In genomic region chr11:99463155-99463554, GRCm38 (mm10) we compare ENCODE assay signal across 10 mouse cellular contexts. TPM values are rescaled to one million over a fixed set of nuclear protein-coding genes. Genes with fewer than 3 reads are reported as not detected.
DNase-seq lines count a peak whose midpoint lies in the region; ATAC-seq lines count a peak whose summit lies in the region.
"Had no signal": no experiment of that assay in that cellular context is flagged by ENCODE, and none has a peak within 500 bp of the region (broad histone marks: within the 10 kb centered on the region; RNA-seq: fewer than 3 reads in every experiment).

No protein-coding gene starts in this region.

- no peaks in the 10 kb centered on the region for H3K4me1 ChIP-seq in embryonic facial prominence, embryonic 11.5 days (ENCODE audit: control insufficient read depth, insufficient read depth, low read length)
- H3K4me1 ChIP-seq in limb, embryonic 10.5 days, result 0 out of 2 replicates have a peak, but pooled peaks cover 5% of the 10 kb centered on the region
- H3K4me1 ChIP-seq: hindbrain, embryonic 15.5 days had no signal

- H3K27ac ChIP-seq in embryonic facial prominence, embryonic 11.5 days (replicated peaks; ENCODE audit: low read depth, low read length), result no peak overlapping the region
- no peak overlapping the region for H3K27ac ChIP-seq in limb, embryonic 10.5 days
- H3K27ac ChIP-seq: hindbrain, embryonic 15.5 days had no signal

- WGBS in embryonic facial prominence, embryonic 11.5 days, result 12% methylated on average over 8 of the region's 8 CpGs
- WGBS in limb, embryonic 10.5 days, result 17% methylated on average over 8 of the region's 8 CpGs

- no peaks in the 10 kb centered on the region for H3K27me3 ChIP-seq in embryonic facial prominence, embryonic 11.5 days (ENCODE audit: control insufficient read depth, insufficient read depth, low read length)
- 0 out of 2 replicates have a peak, but pooled peaks cover 6% of the 10 kb centered on the region for H3K27me3 ChIP-seq in limb, embryonic 10.5 days (ENCODE audit: low read depth, poor library complexity, severe bottlenecking)
- H3K27me3 ChIP-seq: hindbrain, embryonic 15.5 days had no signal

- no peaks in the 10 kb centered on the region for H3K36me3 ChIP-seq in embryonic facial prominence, embryonic 11.5 days (replicated peaks; ENCODE audit: control insufficient read depth, insufficient read depth, low read depth, low read length)
- no peaks in the 10 kb centered on the region for H3K36me3 ChIP-seq in limb, embryonic 10.5 days
- H3K36me3 ChIP-seq: hindbrain, embryonic 15.5 days had no signal

- no peak overlapping the region for H3K4me2 ChIP-seq in embryonic facial prominence, embryonic 11.5 days (ENCODE audit: low read depth, low read length)
- H3K4me2 ChIP-seq: hindbrain, embryonic 15.5 days had no signal

- peak; percentile 5 for DNase-seq in spleen, adult 12 weeks (ENCODE audit: low spot score)
- DNase-seq in spleen, postnatal 36 days (ENCODE audit: low spot score in 2 of 2), result no peak
- peak; percentile 75 for DNase-seq in adrenal gland, postnatal 14 days
- peak; percentile 82 for DNase-seq in embryonic facial prominence, embryonic 11.5 days (ENCODE audit: low spot score)
- peak; percentile 70 for DNase-seq in induced T-regulatory cell, adult 2 months (ENCODE audit: low read depth)
- peak; percentile 73 for DNase-seq in limb, embryonic 10.5 days (ENCODE audit: low spot score)
- DNase-seq in right cerebral cortex, adult 18-20 months, result peak; percentile 67

- no peak overlapping the region for H3K4me3 ChIP-seq in embryonic facial prominence, embryonic 11.5 days (ENCODE audit: low read depth, low read length)
- H3K4me3 ChIP-seq in limb, embryonic 10.5 days, result no peak overlapping the region
- H3K4me3 ChIP-seq: hindbrain, embryonic 15.5 days had no signal

- H3K9ac ChIP-seq in embryonic facial prominence, embryonic 11.5 days (replicated peaks; ENCODE audit: low read length), result no peak overlapping the region
- H3K9ac ChIP-seq: hindbrain, embryonic 15.5 days had no signal

- no peaks in the 10 kb centered on the region for H3K9me3 ChIP-seq in embryonic facial prominence, embryonic 11.5 days (replicated peaks; ENCODE audit: control insufficient read depth, low read length)
- H3K9me3 ChIP-seq in limb, embryonic 10.5 days (replicated peaks), result no peaks in the 10 kb centered on the region
- H3K9me3 ChIP-seq: hindbrain, embryonic 15.5 days had no signal

- ATAC-seq in embryonic facial prominence, embryonic 11.5 days (replicated peaks; ENCODE audit: insufficient number of reproducible peaks, low FRiP score, low TSS enrichment, low read depth), result no peak
- no peak for ATAC-seq in activated CD4-positive, CD25-positive, alpha-beta regulatory T cell, adult 4 months

RNA-seq across cellular contexts. Expression of gene Krt20, which starts 25.2 kb away (rescaled TPM):
- total RNA-seq in adrenal gland, postnatal 14 days (2021), result 0.30 and 0.96 TPM in 2 replicates
- polyA plus RNA-seq in embryonic facial prominence, embryonic 11.5 days (2014; fragmentation: Nextera tagmentation; extraction: Ambion mirVana), result 0.17 and 0.53 TPM in 2 replicates
- 0.26 and 0.59 TPM in 2 replicates for polyA plus RNA-seq in limb, embryonic 10.5 days (2016; fragmentation: Nextera tagmentation; extraction: Ambion mirVana)
- polyA plus RNA-seq in activated CD4-positive, CD25-positive, alpha-beta regulatory T cell, adult 4 months (2017; shearing (Covaris generic)), result under 1 TPM in 1 of 2 experiments, not detected in 1; 0.17 TPM

RNA-seq across cellular contexts. Expression of gene Krt23, which starts 29.8 kb away (rescaled TPM):
- total RNA-seq in adrenal gland, postnatal 14 days (2021), result 0.30 and 6.4 TPM in 2 replicates
- 0.61 TPM in 1 of 2 replicates, not detected in the other for polyA plus RNA-seq in embryonic facial prominence, embryonic 11.5 days (2014; fragmentation: Nextera tagmentation; extraction: Ambion mirVana)
- polyA plus RNA-seq in limb, embryonic 10.5 days (2016; fragmentation: Nextera tagmentation; extraction: Ambion mirVana), result 0.81 and 1.4 TPM in 2 replicates
- polyA plus RNA-seq in activated CD4-positive, CD25-positive, alpha-beta regulatory T cell, adult 4 months (2017; shearing (Covaris generic)), result not detected

RNA-seq across cellular contexts. Expression of gene Krt12, which starts 41.1 kb away (rescaled TPM):
- total RNA-seq in adrenal gland, postnatal 14 days (2021), result not detected in 2 replicates
- not detected in 2 replicates for polyA plus RNA-seq in embryonic facial prominence, embryonic 11.5 days (2014; fragmentation: Nextera tagmentation; extraction: Ambion mirVana)
- polyA plus RNA-seq in limb, embryonic 10.5 days (2016; fragmentation: Nextera tagmentation; extraction: Ambion mirVana), result not detected in 2 replicates
- not detected for polyA plus RNA-seq in activated CD4-positive, CD25-positive, alpha-beta regulatory T cell, adult 4 months (2017; shearing (Covaris generic))
- polyA plus RNA-seq: hindbrain, embryonic 15.5 days; stomach, embryonic 14.5 days had no signal

RNA-seq across cellular contexts. Expression of gene Krt39, which starts 58.0 kb away (rescaled TPM):
- not detected in 2 replicates for total RNA-seq in adrenal gland, postnatal 14 days (2021)
- polyA plus RNA-seq in embryonic facial prominence, embryonic 11.5 days (2014; fragmentation: Nextera tagmentation; extraction: Ambion mirVana), result not detected in 2 replicates
- polyA plus RNA-seq in limb, embryonic 10.5 days (2016; fragmentation: Nextera tagmentation; extraction: Ambion mirVana), result 0.16 and 0.20 TPM in 2 replicates
- polyA plus RNA-seq in activated CD4-positive, CD25-positive, alpha-beta regulatory T cell, adult 4 months (2017; shearing (Covaris generic)), result not detected
- polyA plus RNA-seq: hindbrain, embryonic 15.5 days; stomach, embryonic 14.5 days had no signal

Comparison
In these comparisons a context has a peak if more than half of its experiments do, and no peak if none do; other contexts are left out.
1. DNase-seq: peak in spleen, adult 12 weeks (single experiment), adrenal gland, postnatal 14 days (single experiment), embryonic facial prominence, embryonic 11.5 days (single experiment), induced T-regulatory cell, adult 2 months (single experiment), limb, embryonic 10.5 days (single experiment) and right cerebral cortex, adult 18-20 months (single experiment); none in spleen, postnatal 36 days (0 of 2).